In the genomic region with DNA sequence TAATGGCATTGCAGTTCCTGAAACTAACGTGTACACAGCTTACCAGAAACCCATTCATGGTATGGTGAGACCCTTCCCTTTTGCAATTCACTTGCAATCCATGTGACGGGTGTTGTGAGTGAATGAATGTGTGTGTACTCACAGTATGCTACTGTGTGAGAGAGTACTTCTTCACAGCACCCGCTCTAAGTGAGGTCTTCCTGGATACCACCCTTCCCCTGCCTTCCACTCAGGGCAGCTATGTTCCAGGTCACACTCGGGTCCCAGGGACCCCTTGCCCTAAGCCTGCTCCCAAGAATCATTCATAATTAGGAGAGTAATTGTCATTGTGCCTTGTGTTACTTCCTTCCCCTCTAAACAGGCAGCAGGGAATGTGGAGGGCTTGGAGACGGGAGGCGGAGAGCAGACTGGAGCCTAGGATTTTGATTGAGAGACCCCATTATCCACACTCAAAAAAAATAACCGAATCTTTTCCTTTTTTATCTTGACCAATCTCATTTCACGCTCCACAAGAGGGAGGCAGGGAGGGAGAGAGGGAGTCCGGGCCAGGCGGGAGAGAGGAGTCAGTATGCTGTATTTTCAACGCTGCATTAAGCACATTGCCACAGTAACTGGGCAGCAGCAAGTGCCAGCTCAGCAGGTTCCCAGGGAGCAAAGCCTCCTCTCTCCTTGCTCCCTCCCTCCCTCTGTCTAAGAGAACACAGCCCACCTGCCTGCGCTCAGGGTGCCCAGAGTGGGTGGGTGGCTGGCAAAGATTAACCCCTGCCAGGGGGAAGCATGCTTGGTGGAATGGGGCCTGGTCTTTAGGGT, we compare ENCODE assay signal across 14 mouse cellular contexts. TPM values are rescaled to one million over a fixed set of nuclear protein-coding genes. Genes with fewer than 3 reads are reported as not detected.
DNase-seq lines count a peak whose midpoint lies in the region; ATAC-seq lines count a peak whose summit lies in the region.
"Had no signal": no experiment of that assay in that cellular context is flagged by ENCODE, and none has a peak within 500 bp of the region (broad histone marks: within the 10 kb centered on the region; RNA-seq: fewer than 3 reads in every experiment).

No protein-coding gene starts in this region.

- H3K36me3 ChIP-seq in hindbrain, embryonic 11.5 days (ENCODE audit: control insufficient read depth, insufficient read depth, low read length): no peaks in the 10 kb centered on the region
- peaks cover 6% of the 10 kb centered on the region; the same call in 1 of the 2 replicates for H3K36me3 ChIP-seq in hindbrain, embryonic 10.5 days
- no peaks in the 10 kb centered on the region for H3K36me3 ChIP-seq in forebrain, embryonic 16.5 days (ENCODE audit: control insufficient read depth, insufficient read depth)
- no peaks in the 10 kb centered on the region for H3K36me3 ChIP-seq in neural tube, embryonic 14.5 days (ENCODE audit: control insufficient read depth, insufficient read depth, low read length)

- no peak overlapping the region for H3K4me2 ChIP-seq in hindbrain, embryonic 11.5 days (replicated peaks; ENCODE audit: low read depth, low read length)
- no peak overlapping the region for H3K4me2 ChIP-seq in forebrain, embryonic 16.5 days (ENCODE audit: low read length)
- H3K4me2 ChIP-seq in neural tube, embryonic 14.5 days (ENCODE audit: low read depth, low read length): no peak overlapping the region

- no peak overlapping the region for H3K9ac ChIP-seq in hindbrain, embryonic 11.5 days (ENCODE audit: low read depth, low read length)
- no peak overlapping the region for H3K9ac ChIP-seq in forebrain, embryonic 16.5 days (replicated peaks; ENCODE audit: low read depth, low read length)
- no peak overlapping the region for H3K9ac ChIP-seq in neural tube, embryonic 14.5 days (replicated peaks; ENCODE audit: low read depth, low read length)

- WGBS in hindbrain, embryonic 11.5 days: 29% methylated on average over 11 of the region's 12 CpGs
- WGBS in hindbrain, embryonic 10.5 days: 42% methylated on average over 12 of the region's 12 CpGs
- 13% methylated on average over 12 of the region's 12 CpGs for WGBS in forebrain, embryonic 16.5 days
- WGBS in neural tube, embryonic 14.5 days: 22% methylated on average over 12 of the region's 12 CpGs

- no peaks in the 10 kb centered on the region for H3K27me3 ChIP-seq in hindbrain, embryonic 11.5 days (ENCODE audit: control insufficient read depth, insufficient read depth, low read length)
- H3K27me3 ChIP-seq in hindbrain, embryonic 10.5 days (ENCODE audit: insufficient read depth, poor library complexity, severe bottlenecking): no peaks in the 10 kb centered on the region
- no peaks in the 10 kb centered on the region for H3K27me3 ChIP-seq in forebrain, embryonic 16.5 days (replicated peaks; ENCODE audit: control insufficient read depth, insufficient read depth, low read length)
- no peaks in the 10 kb centered on the region for H3K27me3 ChIP-seq in neural tube, embryonic 14.5 days (ENCODE audit: control insufficient read depth, insufficient read depth, low read length)

- peak; percentile 30 for DNase-seq in hindbrain, embryonic 11.5 days (ENCODE audit: low spot score)
- no peak for DNase-seq in hindbrain, embryonic 10.5 days (ENCODE audit: low spot score)
- peak; percentile 76 for DNase-seq in kidney, postnatal 14 days
- DNase-seq in thymus, adult 18-20 months: no peak
- no peak for DNase-seq in heart, postnatal 14 days
- no peak for DNase-seq in ovary, postnatal 14 days (ENCODE audit: low spot score)
- DNase-seq: lung, adult 18-20 months; thymus, postnatal 36 days had no signal

- no peak overlapping the region for H3K4me3 ChIP-seq in hindbrain, embryonic 11.5 days (ENCODE audit: low read depth, low read length)
- H3K4me3 ChIP-seq in hindbrain, embryonic 10.5 days: no peak overlapping the region
- no peak overlapping the region for H3K4me3 ChIP-seq in forebrain, embryonic 16.5 days (replicated peaks; ENCODE audit: low read length)
- no peak overlapping the region for H3K4me3 ChIP-seq in neural tube, embryonic 14.5 days (ENCODE audit: low read depth, low read length)
- H3K4me3 ChIP-seq: myocyte had no signal

- intact Hi-C loops in heart, postnatal 14 days (cut with DNase I): no loop called here

- no peak overlapping the region for H3K27ac ChIP-seq in hindbrain, embryonic 11.5 days (ENCODE audit: low read depth, low read length)
- H3K27ac ChIP-seq in hindbrain, embryonic 10.5 days: no peak overlapping the region; the same call in 1 of the 2 replicates
- H3K27ac ChIP-seq in forebrain, embryonic 16.5 days (ENCODE audit: low read length): no peak overlapping the region
- H3K27ac ChIP-seq in neural tube, embryonic 14.5 days (ENCODE audit: low read depth, low read length): peak overlapping the region; percentile 55

- no peaks in the 10 kb centered on the region for H3K9me3 ChIP-seq in hindbrain, embryonic 11.5 days (ENCODE audit: control insufficient read depth, low read length)
- H3K9me3 ChIP-seq in hindbrain, embryonic 10.5 days: no peaks in the 10 kb centered on the region
- no peaks in the 10 kb centered on the region for H3K9me3 ChIP-seq in forebrain, embryonic 16.5 days (ENCODE audit: control insufficient read depth, low read length)
- no peaks in the 10 kb centered on the region for H3K9me3 ChIP-seq in neural tube, embryonic 14.5 days (ENCODE audit: control insufficient read depth, low read length)

- ATAC-seq in hindbrain, embryonic 11.5 days (ENCODE audit: low FRiP score): peak; percentile 90
- peak; percentile 90 for ATAC-seq in forebrain, embryonic 16.5 days
- ATAC-seq in neural tube, embryonic 14.5 days (ENCODE audit: low read depth): peak; percentile 95
- ATAC-seq: inflammation-experienced regulatory T-cells, adult 6 months had no signal

- H3K4me1 ChIP-seq in hindbrain, embryonic 11.5 days (replicated peaks; ENCODE audit: control insufficient read depth, insufficient read depth, low read length): no peaks in the 10 kb centered on the region
- peaks cover 9% of the 10 kb centered on the region for H3K4me1 ChIP-seq in hindbrain, embryonic 10.5 days (replicated peaks)
- H3K4me1 ChIP-seq in forebrain, embryonic 16.5 days (replicated peaks; ENCODE audit: control insufficient read depth, insufficient read depth, low read length): no peaks in the 10 kb centered on the region; the same call in 1 of the 2 replicates
- H3K4me1 ChIP-seq in neural tube, embryonic 14.5 days (ENCODE audit: control insufficient read depth, insufficient read depth, low read length): no peaks in the 10 kb centered on the region

RNA-seq across cellular contexts. Expression of a gene that starts 47.3 kb away (rescaled TPM):
- polyA plus RNA-seq in hindbrain, embryonic 11.5 days (2014; fragmentation: Nextera tagmentation; extraction: Ambion mirVana): 23.2 and 25.5 TPM in 2 replicates
- 10.2 and 23.7 TPM in 2 replicates for polyA plus RNA-seq in hindbrain, embryonic 10.5 days (2016; fragmentation: Nextera tagmentation; extraction: Ambion mirVana)
- 0.57 and 0.82 TPM in 2 replicates for polyA plus RNA-seq in forebrain, embryonic 16.5 days (2015; fragmentation: Nextera tagmentation; extraction: Ambion mirVana)
- polyA plus RNA-seq in neural tube, embryonic 14.5 days (2014; fragmentation: Nextera tagmentation; extraction: Ambion mirVana): 56.9 and 64.1 TPM in 2 replicates
- not detected for total RNA-seq in heart, postnatal 14 days (2021)
- total RNA-seq: granulocyte monocyte progenitor cell, adult 5-6 weeks; left cerebral cortex, postnatal 25 days had no signal
- polyA plus RNA-seq: inflammation-experienced regulatory T-cells, adult 6 months; myocyte had no signal

Comparison
In these comparisons a context has a peak if more than half of its experiments do, and no peak if none do; other contexts are left out.
1. DNase-seq: peak in hindbrain, embryonic 11.5 days (single experiment) and kidney, postnatal 14 days (single experiment); none in hindbrain, embryonic 10.5 days (single experiment), thymus, adult 18-20 months (0 of 2), heart, postnatal 14 days (0 of 2) and ovary, postnatal 14 days (single experiment).
2. Peak in every context shown above with its lines, with median percentiles within 50 percentile points of each other: ATAC-seq.